Mouse (Mus musculus) urinary bladder, adult 2 months (tissue): Measurements from ENCODE around the gene Mipol1. TPM values are rescaled to one million over a fixed set of nuclear protein-coding genes. Genes with fewer than 3 reads are reported as not detected.
A peak's percentile ranks its signal among the peaks of the same experiment; 100 is the strongest.
"Not testable (repeated sequence)": the region's sequence is repeated elsewhere in the genome, so short reads cannot be mapped to it uniquely, and the experiment has no call there.

Experiments
- DNase-seq: peaks from one replicate; pipeline ENCODE4 v3.0.0; 2022; ENCODE audit warnings: low spot score
- polyA plus RNA-seq: library from polyadenylated mRNA; depleted of rRNA; stranded (reverse); fragments of >200 nt; gene quantifications from 2 replicates; pipeline ENCODE4 v1.2.3, GENCODE M21; 2012; rRNA removed

The Mipol1 gene
- polyA plus RNA-seq, result 15.5 and 18.4 TPM in 2 replicates

DNA sequence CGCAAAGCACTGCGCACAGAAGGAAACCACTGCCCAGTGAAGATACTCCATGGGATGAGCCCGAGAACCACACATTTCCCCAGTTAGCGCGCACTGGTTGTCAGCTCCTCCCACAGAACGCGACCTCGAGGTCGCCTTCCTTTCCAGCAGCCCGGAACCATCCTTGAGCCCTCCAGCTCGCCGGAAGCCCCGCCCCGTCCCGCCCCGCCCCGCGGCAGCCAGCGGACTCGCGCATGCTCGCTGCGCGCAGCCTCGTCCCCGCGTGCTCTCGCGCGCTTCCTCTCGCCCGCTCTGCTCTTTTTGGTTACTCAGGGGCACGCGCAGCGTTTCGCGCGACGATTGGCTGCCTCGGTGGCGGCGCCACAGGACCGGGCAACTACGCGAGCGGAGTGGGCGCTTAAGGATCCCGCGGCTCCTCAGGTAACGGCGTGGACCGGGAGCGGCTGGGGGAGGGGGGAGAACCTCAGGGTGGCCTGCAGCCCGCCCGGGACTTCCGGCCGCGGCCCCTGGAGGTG lies at the start of gene Mipol1, which contains the start of gene Prps1l3:
Gene Mipol1 (plus strand): TSS at position 236 of the 515 bp plus-strand sequence.
Gene Prps1l3 (plus strand): TSS at position 221 of the 515 bp plus-strand sequence.
- DNase-seq, result peak; percentile 80

DNA sequence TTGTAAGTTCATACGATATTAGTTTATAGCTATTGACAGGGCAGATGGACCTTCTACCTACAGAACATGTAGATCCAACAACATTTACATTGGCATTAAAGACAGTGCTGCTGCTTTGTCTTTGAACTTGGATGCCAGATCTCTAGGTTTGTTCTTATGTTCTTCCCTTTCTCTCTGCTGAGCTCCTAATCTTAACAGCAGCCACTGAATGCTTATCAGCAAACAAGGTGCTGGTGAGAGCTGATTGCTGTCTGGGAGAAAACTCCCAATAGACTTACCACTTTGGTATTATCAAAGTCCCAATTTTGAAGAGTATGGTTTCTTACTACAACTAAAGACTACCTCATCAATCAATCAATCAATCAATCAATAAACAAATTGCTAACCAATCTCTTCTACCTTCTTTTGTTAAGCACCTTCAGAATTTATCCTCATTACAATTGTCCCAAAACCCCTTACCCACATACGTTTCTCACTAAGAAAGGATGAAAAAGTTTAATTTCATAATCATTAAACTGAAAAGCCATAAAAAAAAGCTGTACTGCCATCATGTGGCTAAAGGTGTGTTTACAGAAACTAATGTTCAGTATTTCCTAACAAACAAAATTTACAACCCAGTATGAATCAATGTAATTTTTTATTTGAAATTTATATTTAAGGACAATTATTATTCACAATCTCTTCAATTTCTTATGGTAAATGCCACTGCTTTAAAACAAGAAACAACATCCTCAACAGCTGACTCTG lies 45.7 kb upstream of the Mipol1 start:
- DNase-seq, result no peak

DNA sequence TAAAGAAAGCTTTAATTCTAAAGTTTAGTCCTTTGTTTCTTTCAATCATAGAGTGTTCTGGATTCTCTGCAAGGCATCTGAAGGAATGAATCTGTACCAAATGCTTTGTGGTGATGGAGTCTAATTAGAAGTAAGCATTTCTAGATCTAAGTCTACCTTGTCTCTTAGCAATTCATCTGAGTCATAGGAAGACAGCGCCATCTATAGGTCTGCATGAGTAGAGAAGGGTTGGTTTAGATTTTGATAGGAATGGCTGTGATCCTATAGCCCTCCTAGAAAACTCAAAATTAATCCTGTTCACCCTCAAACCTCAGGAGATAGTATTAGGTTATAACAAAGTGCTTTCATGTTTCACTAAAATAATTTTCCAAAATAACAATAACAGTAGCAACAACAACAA lies 44.8 kb upstream of the Mipol1 start:
- no peak for DNase-seq

DNA sequence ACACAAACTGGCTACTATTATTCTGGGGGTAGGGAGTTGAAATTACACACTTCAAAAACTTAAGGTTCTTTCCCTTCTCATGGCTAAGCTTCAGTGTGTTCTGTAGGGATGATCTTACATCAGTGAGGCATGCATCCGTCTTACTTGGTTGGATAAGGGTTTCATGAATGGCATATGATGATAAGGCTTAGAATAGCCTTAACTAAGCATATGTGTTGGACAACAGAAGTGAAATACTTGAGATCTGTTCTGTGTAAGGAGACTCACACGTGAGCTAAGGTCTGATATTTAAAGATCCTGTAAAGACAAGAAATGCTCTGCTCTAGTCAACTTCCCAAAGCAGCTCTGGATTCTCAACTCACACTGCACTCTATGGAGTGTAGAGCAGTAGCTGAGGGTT lies 44.1 kb upstream of the Mipol1 start:
- DNase-seq, result no peak

DNA sequence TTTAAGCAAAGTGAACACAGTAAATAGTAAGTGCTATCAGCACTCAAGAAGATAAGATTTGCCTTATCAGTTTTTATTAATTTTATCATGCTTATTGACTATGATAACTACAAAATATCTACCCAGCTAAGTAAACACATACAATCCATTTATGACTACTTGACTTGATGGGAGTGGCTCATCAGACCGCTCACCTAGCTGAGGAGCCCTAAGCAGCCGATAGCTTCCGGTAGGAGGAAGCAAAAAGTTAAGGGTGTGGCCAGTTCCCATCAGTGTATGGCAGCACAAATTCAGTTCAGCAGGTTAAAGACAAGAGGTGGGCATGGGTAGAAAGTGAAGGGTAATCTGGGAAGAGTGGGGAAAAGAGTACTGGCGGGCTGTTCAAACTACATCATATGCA lies 43.2 kb upstream of the Mipol1 start:
- DNase-seq, result no peak

DNA sequence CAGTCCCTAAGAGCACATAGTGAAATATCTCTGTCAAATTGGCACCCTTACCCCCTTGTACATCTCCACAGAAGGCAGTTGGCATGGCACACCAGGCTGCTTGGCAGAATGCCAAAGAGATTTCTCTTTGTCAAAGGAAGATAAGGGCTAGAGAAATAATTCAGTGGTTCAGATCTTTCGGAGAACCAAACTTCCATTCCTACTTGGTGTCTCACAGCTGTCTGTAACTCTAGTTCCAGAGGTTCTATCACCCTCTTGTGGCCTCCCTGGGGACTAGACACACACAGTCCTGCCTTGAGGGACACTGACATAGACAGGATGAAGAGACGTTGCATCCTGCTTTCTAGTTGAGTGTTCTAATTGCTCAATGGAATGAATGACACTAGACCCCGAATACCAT lies 35.6 kb upstream of the Mipol1 start:
- no peak for DNase-seq

DNA sequence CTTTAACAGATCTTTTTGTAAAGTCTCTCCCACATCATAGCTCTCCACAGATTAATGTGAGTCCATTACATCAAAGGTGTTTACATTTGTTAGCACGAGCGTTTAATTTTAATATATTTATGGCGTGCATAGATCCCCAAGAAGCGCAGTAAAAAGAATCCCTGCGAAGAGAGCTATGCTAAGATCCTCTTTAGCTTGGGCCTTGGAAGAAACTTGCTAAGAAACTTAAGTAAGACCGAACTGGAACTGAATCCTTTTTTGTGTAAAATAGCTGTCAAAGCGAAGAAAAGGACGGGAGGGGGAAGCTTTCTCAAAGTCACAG lies 34.0 kb upstream of the Mipol1 start:
- DNase-seq, result no peak

DNA sequence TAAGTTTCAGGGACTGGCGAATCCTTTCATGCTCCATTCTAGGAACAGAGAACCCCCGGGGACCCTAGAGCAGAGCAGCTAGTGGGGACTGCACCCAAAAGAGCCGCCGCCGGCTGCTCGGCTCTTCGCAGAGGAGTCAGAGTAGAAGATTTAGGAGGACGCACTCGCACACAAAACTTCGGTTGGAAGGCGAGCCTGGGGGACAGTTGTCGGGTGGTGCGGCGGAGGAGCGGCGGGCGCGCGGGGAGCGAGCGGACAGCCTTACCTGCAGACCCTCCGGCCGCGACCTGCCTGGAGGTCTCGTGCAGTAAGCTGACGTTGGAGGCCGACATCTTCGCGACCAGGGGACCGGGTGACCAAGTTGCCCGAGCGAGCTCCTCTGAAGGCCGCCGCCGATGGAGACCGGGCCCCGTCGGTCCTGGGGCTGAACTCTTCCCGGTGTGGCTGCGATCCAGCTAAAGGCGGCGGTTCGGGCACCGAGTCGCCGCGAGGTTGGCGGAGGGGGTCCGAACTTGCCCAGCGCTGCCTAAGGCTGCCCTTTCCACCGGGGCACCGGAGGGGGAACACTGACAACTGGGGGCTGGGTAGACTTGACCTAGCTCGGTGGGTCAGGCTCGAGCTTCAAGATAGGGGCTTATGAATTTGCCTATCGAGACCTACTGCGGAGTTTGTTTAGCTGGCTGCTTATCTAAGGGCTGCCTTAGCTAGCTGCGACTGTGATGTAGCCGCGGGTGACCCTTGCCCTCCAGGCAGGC lies 33.4 kb upstream of the Mipol1 start:
- DNase-seq, result peak; percentile 35

DNA sequence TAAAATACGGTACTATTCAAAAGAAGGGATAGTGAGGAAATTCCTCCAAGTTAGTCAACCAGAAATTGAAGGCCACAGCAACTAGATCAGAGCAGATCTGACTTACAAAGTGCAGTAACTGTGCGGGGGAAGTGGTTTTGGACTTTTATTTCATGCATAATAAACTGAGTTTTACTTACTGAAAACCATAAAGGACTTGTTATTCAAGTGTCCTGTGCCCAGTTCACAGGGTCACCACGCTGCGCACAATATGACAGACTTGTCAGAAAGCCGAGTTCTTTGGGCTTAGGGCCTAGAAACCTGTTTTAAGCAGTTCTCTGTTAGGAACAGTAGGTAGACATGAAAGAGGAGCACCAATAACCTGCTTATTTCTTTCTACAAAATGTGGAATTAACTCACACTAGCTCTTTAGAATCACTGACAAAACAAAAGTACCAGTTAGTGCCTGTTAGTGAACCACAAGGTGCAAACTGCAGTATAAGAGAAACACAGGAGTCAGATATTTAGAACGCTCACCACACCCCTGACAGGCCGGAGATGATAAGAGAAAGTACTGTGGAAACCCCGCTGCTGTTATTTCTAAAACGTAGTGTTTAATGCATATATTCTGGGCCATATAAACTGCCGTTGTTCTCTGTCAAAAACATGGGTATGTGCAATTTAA lies 32.7 kb upstream of the Mipol1 start, which contains the start of gene Slc25a21:
Gene Slc25a21 (minus strand): TSS at position 110 of the 664 bp plus-strand sequence.
- DNase-seq, result no peak

DNA sequence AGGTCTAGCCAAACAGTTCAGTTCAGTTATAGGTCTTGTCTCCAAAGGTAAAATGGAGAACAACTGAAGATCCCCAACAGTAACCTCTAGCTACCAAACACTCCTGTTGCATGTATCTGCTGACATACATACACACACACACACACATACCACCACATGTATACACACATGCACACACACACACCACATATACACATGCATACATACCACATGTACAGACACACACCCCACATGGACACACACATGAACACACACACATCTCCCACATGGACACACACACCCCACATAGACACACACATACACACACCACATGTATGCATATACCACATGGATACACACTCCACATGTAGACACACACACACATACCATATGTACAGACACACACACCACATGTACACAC lies 32.0 kb upstream of the Mipol1 start:
- DNase-seq, result no peak

DNA sequence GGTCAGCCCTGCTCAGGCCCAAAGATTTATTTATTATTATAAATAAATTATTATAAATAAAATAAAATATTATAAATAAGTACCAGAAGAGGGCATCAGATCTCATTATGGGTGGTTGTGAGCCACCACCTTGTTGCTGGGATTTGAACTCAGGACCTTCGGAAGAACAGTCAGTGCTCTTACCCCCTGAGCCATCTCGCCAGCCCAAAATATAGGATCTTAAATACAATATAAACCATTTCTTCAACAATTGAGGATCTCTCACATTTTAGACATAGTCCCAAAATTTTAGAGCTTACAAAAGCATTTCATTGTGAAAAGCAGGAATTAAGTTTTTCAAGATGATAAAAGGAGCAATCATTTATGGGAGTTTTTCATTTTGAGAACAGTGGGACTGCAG lies 30.8 kb upstream of the Mipol1 start:
- no peak for DNase-seq

DNA sequence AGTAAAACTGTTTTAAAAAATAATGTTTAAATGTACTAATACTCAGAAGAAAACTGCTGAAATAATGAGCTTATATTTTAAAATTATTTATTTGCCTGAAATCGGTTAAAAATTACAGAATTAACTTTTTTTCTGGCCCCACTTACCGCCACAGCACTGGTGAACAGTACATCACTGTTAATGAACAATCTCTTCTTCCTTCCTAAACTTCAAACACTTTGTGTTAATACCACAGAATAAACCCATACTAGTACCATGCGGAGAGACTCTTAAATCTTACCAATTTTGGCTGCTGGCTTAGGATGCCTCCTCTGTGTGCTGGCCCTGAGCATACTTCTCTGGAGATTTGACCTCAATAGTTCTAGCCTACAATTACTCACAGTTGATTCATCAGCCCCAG lies 28.3 kb upstream of the Mipol1 start:
- DNase-seq, result no peak

DNA sequence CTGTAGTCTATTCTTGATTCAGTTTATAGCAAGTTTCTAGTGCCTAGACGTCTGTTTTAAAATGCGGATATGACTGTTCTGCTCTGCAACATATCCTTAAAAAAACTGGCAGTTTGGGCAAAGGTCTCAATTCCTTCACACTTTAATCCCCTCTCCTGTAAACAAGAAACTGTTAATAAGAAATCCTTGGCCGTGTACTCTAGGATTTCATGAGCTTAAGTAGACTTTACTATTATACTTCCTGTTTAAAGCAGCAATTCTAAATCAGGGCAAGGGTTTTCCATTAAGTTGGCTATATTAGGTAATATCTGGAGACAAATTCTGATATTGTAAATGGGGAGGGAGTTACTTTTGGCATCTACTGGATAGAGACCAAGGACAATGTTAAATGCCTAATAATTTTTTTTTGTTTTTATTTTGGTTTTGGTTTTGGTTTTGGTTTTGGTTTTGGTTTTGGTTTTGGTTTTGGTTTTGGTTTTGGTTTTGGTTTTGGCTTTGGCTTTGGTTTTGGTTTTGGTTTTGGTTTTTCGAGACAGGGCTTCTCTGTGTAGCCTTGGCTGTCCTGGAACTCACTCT lies 25.9 kb upstream of the Mipol1 start:
- no peak for DNase-seq

DNA sequence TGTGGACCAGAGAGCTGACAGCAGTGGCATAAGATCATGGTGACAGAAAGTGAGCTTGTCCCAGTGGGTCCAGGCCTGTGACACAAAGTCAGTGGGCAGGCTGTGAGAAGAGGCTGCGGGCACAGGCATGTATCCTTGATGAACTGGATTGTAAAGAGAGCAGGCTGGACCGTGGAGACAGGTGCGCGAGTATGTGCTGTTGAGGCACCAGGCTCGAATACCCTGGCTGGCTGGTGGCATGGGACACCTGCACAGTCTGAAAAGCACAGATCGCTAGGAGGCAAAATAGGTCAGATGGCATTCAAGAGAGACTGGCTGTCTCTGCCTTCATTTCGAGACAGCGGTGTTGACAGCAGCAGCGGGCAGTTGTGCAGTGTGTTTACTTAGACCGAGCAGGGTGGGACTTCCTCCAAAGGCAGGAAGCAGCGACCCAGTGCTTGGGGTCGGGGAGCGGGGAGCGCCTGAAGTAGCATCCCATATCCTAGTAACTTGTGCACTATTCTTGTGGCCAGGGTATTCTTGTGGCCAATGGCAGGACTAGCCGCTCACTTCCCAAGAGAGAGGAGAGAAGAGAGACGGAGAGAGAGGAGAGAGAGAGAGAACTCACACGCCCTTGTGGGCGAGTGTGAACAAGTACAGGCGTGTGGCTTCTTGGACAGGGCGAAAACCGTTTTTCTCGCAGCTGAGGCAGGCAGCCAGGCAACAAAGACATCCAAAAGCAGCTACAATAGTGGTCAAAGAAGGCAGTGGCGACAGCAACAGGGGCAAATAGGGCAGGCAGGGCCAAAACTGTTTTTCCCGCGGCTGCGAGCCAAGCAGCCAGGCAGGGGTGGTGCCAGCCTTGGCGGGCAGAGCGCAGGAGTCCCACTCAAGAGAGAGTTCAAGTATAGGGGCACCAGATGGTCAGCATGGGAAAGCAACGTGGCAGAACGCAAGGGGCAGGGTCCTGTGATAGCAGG lies 18.6 kb upstream of the Mipol1 start:
- DNase-seq, result peak; percentile 40

DNA sequence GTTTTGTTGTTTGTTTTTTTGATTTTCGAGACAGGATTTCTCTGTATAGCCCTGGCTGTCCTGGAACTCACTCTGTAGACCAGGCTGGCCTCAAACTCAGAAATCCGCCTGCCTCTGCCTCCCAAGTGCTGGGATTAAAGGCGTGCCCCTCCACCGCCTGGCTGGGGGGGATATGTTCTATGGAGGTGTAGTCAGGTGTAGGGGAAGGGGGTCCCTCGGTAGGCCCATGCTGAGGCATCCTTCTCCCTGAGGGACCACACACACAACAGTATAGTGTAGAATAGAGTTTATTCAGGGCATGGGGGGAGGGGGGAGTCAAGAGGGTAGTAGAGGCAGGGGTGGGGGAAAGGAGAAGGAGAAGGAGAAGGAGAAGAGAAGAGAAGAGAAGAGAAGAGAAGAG lies 17.8 kb upstream of the Mipol1 start:
- not testable (repeated sequence) for DNase-seq

DNA sequence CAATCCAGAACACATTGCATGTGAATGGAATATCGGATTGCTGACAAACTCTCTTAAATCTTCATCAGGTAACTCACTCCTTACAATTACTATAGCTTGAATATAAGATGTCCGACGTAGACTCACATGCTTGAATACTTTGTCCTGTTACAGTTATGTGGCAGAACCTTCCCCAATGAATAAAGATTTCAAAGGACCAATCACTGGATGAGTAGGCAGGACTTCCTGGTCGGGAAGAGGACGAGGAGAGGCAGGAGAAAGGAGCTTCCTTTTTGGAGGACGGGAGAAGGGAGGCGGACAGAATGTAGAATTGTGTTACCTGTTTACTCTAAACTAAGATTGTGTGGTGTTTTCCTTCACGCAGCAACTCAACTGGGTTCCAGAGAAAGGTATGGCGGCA lies 3.8 kb upstream of the Mipol1 start:
- DNase-seq, result no peak

DNA sequence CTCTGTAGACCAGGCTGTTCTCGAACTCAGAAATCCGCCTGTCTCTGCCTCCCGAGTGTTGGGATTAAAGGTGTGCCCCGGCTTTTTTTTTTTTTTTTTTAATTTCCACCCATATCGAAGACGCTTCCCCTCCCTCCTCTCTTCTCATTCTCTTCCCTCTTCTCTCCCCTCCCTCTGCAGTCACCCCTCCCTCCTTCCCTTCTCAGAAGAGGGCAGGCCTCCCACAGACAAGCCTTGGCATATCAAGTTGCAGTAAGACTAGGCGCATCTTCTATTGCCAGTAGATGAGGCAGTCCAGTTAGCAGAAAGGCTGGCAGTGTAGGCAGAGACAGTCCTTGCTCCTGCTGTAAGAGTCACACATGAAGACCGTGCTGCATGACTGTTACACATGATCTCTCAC lies 2.5 kb upstream of the Mipol1 start:
- DNase-seq, result no peak

DNA sequence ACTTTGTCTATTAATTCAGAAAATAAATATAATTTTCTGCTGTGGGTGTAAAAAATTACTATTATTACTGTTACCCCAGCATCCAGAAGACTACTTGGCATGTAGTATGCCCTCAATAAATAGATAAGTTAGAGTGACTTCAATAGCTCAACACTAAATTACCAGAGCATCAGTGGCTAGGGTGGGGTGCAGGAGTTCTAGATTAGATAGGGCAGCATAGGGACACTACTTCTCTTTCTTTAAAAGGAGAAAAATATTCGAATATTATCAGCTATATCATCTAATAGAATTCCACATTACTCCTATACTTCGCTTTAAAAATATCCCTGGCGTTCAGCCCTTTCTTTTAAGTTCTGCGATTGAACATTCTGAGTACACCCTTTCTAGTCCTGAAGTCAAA lies 524 bp upstream of the Mipol1 start:
- DNase-seq, result no peak

DNA sequence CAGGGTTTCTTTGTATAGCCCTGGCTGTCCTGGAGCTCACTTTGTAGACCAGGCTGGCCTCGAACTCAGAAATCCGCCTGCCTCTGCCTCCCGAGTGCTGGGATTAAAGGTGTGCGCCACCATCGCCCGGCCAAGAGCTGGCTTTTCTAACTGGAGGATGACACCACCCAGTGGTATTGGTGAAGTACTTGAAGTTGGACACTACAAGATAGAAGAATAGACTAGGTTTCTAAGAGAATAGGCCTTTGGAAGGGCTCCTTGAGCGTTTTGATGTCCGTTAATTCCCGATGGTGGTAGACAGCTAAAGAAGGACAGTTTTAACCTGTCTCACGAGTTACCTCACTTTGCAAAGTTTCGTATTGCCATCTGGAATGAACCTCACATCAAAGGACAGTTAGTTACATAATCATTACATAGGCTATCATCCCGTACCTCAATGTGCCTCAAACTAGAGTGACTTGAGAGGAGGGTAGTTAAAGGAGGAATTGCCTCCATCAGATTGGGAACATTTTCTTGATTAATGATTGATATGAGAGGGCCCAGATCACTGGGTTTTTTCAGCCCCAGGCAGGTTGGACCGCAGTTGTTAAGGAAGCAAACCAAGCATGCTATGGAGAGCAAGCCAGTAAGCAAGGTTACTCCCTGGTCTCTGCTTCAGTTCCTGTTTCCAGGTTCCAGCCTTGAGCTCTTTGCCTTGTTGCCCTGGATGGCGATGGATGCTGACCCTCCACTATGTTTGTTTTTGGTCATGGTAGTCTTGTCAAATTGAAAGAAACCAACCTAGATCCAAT lies 1.1 kb downstream of the Mipol1 start:
- DNase-seq, result no peak

DNA sequence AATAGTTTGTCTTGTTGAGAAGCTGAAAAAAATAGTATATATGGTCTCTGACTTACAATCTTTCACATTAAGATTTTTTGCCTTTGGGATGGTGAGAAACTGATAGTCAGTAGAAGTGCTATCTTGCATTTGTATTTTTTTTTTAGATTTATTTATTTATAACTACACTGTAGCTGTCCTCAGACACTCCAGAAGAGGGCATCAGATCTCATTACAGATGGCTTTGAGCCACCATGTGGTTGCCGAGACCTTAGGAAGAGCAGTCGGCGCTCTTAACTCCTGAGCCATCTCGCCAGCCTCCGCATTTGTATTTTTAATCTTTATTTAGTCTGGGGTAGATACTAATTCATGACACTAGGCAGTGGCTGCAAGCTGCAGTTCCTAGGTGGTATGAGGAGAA lies 3.2 kb downstream of the Mipol1 start:
- DNase-seq, result no peak
